Mouse (Mus musculus): Measurements from ENCODE around the gene Syna. TPM values are rescaled to one million over a fixed set of nuclear protein-coding genes. Genes with fewer than 3 reads are reported as not detected.
A peak's percentile ranks its signal among the peaks of the same experiment; 100 is the strongest.

The Syna gene
- total RNA-seq, 1 experiment from 2014 or later = not detected

DNA sequence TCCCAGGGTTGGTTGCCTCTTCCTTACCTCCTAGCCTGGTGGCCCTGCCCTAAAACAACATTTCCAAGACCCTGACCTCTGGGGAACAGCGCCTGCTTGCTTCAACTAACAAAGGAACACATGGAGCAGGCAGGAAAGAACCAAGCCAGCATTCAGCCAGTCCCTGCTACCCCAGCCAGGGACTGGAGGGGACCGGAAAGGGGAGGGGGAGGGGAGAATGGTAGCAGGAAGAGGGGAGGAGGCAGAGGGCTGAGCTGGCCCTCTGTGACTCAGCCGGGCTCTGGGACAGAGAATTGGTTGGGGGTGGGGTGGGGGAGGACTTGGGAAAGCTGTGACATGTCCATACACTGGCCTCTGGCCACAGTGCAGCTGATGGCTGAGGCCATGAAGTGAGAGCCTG is 20.1 kb downstream of the Syna start:
- ATAC-seq (replicated peaks; ENCODE audit: low read depth, poor library complexity, severe bottlenecking) = peak; percentile 85

DNA sequence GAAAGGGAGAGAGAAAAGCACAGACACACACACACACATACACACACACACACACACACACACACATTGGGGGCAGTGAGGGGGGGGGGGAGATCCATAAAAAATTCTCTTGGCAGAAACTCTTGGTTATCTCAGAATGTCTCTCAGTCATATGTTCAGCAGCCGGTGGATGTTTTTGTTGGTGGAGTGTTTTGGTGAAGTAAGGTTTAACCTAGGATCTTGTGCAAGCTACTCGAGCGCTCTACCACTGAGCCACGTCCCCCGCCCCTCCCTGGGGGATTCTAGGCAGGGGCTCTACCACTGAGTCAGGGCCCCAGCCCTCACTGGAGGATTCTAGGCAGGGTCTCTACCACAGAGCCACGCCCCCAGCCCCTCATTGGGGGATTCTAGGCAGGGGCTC is 23.9 kb downstream of the Syna start:
- ATAC-seq (replicated peaks; ENCODE audit: low read depth, poor library complexity, severe bottlenecking) = no peak

- peak; percentile 91 for ATAC-seq (replicated peaks; ENCODE audit: low read depth, poor library complexity, severe bottlenecking)
These were observed 27.6 kb downstream of the Syna start for GRCm38 (mm10) chr5:134532417-134532816.

DNA sequence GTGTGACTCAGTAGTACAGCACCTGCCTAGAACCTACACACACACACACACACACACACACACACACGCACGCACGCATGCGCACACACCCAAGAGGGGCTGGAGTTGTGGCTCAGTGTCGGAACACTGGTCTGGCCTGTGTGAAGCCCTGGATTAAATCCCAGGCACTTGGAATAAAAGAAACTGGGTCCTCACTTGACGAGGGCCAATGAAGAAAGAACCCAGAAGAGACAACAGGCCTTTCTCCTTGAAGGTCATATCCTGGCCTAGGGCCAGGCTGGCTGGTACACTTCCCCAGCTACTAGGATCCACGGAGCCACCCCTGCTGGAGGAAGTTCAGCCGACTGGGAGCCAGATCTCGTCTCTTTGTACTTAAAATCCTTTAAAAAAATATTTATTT is 28.4 kb downstream of the Syna start:
- ATAC-seq (replicated peaks; ENCODE audit: low read depth, poor library complexity, severe bottlenecking) = no peak

DNA sequence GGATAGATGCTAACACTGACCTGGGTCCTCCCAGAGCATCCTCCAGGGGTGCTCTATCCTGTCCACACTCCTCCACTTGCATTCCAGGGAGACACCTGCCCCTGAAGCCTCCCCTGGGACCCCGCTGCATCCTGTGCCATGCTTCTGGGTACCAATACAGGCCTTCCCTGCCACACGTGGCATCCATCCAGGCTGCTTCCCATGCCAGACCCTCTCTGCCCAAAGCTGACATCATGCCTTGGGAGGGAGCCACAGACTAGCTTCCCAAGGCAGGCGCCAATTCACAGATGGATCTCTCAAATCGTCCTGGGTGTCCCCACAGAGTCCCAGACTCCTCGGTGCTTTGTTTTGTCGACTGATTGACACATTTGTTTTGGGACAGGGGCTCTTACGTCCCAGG is 29.1 kb downstream of the Syna start:
- ATAC-seq (replicated peaks; ENCODE audit: low read depth, poor library complexity, severe bottlenecking) = no peak

DNA sequence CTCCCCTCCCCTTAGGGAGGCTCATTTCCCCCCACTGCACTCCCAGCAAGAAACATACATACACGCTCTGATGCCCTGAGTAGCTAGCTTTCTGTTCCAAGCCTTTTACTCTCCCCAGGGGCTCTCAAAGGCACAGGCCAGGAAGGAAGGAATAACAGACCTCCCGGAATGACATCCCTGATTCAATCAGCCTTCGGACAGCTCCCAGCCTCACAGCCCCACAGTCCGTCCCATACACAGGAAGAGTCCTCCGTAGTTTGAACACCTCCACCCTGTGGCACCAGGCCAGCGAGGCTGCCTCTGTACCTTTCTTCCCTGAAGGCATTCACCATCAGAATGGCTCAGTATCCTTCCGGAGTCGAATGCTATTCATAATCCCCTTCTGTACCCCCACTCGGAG is 31.5 kb downstream of the Syna start:
- ATAC-seq (replicated peaks; ENCODE audit: low read depth, poor library complexity, severe bottlenecking) = no peak

DNA sequence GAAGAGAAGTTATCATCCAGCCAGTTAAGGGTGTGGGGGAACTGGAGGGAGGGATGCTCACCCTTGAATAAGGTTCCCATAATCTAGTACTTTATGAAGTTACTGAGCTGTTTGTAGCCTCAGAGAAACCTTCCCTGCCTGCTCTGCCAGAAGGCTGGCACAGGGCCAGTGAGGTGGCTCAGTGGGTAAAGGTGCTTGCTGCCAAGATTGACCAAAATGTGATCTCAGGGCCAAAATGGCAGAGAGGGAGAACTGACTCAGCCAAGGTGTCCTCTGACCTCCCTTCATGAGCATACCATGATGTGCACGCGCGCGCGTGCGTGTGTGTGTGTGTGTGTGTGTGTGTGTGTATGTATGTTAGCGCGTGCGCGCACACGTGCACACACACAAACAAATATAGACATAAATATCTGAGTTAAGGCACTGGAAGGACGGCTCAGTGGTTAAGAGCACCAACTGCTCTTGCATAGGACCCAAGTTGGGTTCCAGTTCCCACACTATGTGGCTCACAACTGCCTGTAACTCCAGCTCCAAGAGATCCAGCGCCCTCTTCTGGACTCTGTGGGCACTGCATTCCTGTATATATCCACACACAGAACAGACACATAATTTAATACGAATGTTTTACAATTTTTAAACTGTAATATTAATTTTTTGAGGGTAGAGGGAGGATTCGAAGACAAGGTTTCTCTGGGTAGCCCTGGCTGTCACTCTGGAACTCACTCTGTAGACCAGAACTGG is 33.8 kb downstream of the Syna start:
- no peak for ATAC-seq (replicated peaks; ENCODE audit: low read depth, poor library complexity, severe bottlenecking)

DNA sequence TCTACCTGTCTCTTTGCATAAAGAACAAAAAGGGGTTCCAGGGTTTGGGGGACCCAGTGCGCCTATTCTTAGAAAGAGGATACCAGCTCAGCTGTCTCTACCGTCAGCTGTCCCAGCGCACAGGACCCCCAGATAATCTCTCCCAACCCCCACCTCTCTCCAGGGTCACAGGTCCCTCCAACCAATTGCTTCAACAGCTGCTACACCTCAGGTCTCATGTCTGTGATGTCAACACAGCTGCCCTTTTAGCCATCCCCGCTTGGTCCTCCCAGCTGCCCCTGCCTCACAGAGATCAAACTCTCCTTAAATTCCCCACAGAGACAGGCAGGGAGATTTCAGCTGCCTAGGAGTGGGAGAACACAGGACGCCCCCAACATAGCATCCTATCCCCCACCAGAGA is 36.2 kb downstream of the Syna start:
- no peak for ATAC-seq (replicated peaks; ENCODE audit: low read depth, poor library complexity, severe bottlenecking)

DNA sequence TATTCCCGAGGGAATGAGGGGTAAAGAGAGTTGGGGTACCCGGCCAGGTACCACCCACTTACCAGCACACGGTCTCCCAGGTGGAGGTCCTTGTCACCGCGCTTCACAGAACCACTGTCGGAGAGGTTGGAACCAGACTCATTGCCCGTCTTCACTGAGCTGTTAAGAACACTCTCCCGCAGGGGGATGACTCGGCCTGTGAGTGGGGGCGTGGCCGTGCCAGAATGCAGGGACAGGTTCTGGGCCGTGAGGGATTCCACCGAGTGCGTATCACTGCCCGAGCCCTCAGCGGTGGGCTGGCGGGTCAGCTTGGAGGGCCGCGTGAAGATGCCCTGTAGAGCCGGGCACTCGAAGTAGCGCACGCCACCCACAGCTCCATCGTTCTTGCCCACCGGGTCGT is 37.4 kb downstream of the Syna start:
- no peak for ATAC-seq (replicated peaks; ENCODE audit: low read depth, poor library complexity, severe bottlenecking)

- peak; percentile 96 for ATAC-seq (replicated peaks; ENCODE audit: low read depth, poor library complexity, severe bottlenecking)
These were observed 38.2 kb downstream of the Syna start for GRCm38 (mm10) chr5:134521806-134522205.

DNA sequence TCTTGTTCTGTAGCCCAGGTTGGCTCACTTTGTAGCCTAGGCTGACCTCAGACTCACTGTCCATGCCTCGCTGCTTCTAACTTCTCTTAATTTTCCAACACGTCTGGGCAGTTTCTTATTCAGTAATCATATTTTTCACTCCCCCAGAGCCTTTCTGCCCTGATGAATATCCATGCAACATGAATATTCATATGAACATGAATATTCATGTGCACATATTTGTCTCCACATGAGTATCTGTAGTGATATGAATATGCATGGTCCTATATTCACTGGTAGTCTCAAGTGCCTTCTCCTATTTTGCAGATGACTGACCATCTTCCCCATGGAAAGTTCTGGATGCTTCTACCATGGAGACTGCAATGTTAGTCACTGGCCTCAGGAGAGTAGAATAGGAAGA is 38.8 kb downstream of the Syna start:
- ATAC-seq (replicated peaks; ENCODE audit: low read depth, poor library complexity, severe bottlenecking) = no peak

GRCm38 (mm10) chr5:134520120-134520519 is 39.9 kb downstream of the Syna start:
- no peak for ATAC-seq (replicated peaks; ENCODE audit: low read depth, poor library complexity, severe bottlenecking)

DNA sequence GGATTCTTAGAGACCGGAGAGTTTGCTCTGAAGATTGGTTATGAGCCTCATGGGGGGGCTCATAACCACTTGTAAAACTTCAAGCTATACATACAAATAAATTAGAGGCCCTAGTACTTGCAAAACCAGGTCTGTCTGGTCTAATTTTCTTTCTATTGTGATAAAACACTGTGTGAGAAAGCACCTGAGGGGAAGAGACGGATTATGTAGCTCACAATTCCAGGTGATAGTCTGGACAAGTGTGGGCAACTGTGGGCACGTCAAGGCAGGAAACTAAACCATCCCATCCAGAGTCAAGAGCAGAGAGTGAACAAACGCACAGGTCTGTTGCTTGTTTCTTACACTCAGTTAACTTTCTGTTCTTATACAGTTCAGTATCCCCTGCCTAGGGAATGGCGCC is 40.5 kb downstream of the Syna start:
- ATAC-seq (replicated peaks; ENCODE audit: low read depth, poor library complexity, severe bottlenecking) = no peak

GRCm38 (mm10) chr5:134512086-134512485 is 47.9 kb downstream of the Syna start:
- no peak for ATAC-seq (replicated peaks; ENCODE audit: low read depth, poor library complexity, severe bottlenecking)

DNA sequence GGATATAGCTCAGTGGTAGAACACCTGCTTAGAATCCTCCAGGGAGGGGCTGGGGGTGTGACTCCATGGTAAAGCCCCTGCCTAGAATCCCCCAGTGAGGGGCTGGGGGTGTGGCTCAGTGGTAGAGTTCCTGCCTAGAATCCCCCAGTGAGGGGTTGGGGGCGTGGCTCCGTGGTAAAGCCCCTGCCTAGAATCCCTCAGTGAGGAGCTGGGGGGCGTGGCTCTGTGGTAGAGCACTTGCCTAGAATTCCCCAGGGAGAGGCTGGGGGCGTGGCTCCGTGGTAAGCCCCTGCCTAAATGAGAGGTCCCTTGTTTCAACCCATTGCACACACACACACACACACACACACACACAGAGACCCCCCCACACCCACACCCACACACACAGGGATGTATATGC is 49.7 kb downstream of the Syna start:
- ATAC-seq (replicated peaks; ENCODE audit: low read depth, poor library complexity, severe bottlenecking) = no peak

DNA sequence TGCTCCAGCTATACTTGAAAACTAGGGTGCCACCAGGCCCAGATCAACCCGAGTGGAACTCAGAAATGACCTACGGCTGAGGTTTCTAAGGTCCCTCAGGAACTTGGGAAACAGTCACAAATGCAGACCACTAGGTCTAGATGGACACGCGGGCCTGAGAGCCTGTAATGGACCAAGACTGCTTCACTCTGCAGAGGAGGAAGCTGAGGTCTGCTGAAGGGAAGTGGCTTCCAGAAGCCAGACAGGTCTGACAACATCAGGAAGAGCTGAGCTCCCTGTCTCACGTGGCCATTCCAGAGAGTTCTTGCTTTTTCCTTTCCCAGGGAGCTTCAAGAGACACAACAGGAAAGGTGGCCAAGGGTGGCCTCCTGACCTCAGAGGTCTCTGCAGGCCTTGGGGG is 51.0 kb downstream of the Syna start:
- ATAC-seq (replicated peaks; ENCODE audit: low read depth, poor library complexity, severe bottlenecking) = 0 out of 2 replicates have a peak, but pooled peaks have one; percentile 24

Other genes starting within 250 kb of the Syna start
- gene Gtf2i, start 245.4 kb downstream of the Syna start, total RNA-seq (2017) = 82.8 and 85.3 TPM in 2 replicates
- 14.6 and 28.2 TPM in 2 replicates for gene Gtf2ird1, start 103.5 kb downstream of the Syna start, total RNA-seq (2017)
- gene Clip2, start 7.7 kb downstream of the Syna start, total RNA-seq (2017) = 6.2 and 13.3 TPM in 2 replicates
- 159 and 183 TPM in 2 replicates for gene Rfc2, start 21.2 kb upstream of the Syna start, total RNA-seq (2017)
- 50.2 and 65.4 TPM in 2 replicates for gene Lat2, start 54.9 kb upstream of the Syna start, total RNA-seq (2017)
- gene Eif4h, start 79.3 kb upstream of the Syna start, total RNA-seq (2017) = 214 and 235 TPM in 2 replicates
- 12.6 and 15.1 TPM in 2 replicates for gene Limk1, start 128.4 kb upstream of the Syna start, total RNA-seq (2017)
- gene Eln, start 187.2 kb upstream of the Syna start, total RNA-seq (2017) = not detected in 2 replicates

Data from common myeloid progenitor, adult 5-6 weeks (primary cell).